Mouse (Mus musculus): Measurements from ENCODE around the gene Ddhd1.

DNA sequence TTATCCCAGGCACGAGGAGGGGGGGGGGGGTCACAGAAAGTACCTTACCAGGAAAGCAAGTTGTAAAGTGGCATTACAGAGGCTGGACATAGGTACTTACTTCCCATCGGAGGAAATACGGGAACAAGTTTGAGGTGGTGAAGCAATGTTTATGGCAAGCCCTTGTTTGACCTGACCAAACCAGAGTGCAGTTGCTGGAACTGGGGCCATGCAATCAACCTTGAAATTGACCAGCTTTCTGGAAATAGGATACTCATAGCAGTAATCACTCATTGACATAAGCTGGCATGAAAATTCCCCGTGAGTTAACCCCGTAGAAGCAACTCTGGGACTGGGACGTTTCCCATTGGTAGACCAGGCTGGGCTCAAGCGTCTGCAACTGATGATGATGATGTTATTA lies 113.0 kb downstream of the Ddhd1 start:
- TF ChIP-seq CTCF (IDR thresholded peaks at IDR 0.05; ENCODE audit: insufficient read depth, low read length) (no peak), POLR2A (IDR thresholded peaks at IDR 0.05; ENCODE audit: borderline replicate concordance, extremely low read depth, low read depth, low read length) (no peak)
